Mouse (Mus musculus) limb, embryonic 14.5 days (tissue): ENCODE measurements around the gene Fstl4. TPM values are rescaled to one million over a fixed set of nuclear protein-coding genes. Genes with fewer than 3 reads are reported as not detected.

Experiments used
- ATAC-seq: fragments of 200-750 bp; cut with Nextera tagmentation; 2 replicates; pipeline ENCODE4 v1.8.0; 2017; ENCODE audit warnings: low read depth, moderate number of reproducible peaks, moderate TSS enrichment; ENCODE audit not compliant: low FRiP score
- DNase-seq: peaks from one replicate; pipeline ENCODE4 v3.0.0-alpha.2; 2015; ENCODE audit warnings: low spot score
- H3K27ac ChIP-seq: fragments of 300-500 bp; sonication (generic); replicated peaks from 2 replicates; pipeline ENCODE4 v1.5.1; 2014; ENCODE audit warnings: low read depth, mild to moderate bottlenecking, low read length, moderate library complexity, mixed read lengths
- H3K27me3 ChIP-seq: fragments of 300-500 bp; sonication (generic); 2 replicates; pipeline ENCODE4 v1.6.1; 2014; ENCODE audit warnings: low read length, mixed read lengths; ENCODE audit not compliant: control insufficient read depth, insufficient read depth
- H3K36me3 ChIP-seq: fragments of 300-500 bp; sonication (generic); 2 replicates; pipeline ENCODE4 v1.6.1; 2014; ENCODE audit warnings: mild to moderate bottlenecking, low read length, moderate library complexity, mixed read lengths; ENCODE audit not compliant: control insufficient read depth, insufficient read depth
- H3K4me1 ChIP-seq: fragments of 300-500 bp; sonication (generic); 2 replicates; pipeline ENCODE4 v1.6.1; 2014; ENCODE audit warnings: antibody characterized with exemption, low read length, mixed read lengths; ENCODE audit not compliant: control insufficient read depth, insufficient read depth
- H3K4me2 ChIP-seq: fragments of 300-500 bp; sonication (generic); replicated peaks from 2 replicates; pipeline ENCODE4 v1.6.1; 2014; ENCODE audit warnings: low read depth, mild to moderate bottlenecking, low read length, moderate library complexity; ENCODE audit not compliant: severe bottlenecking
- H3K4me3 ChIP-seq: fragments of 300-500 bp; sonication (generic); replicated peaks from 2 replicates; pipeline ENCODE4 v1.5.1; 2014; ENCODE audit warnings: low read length
- H3K9ac ChIP-seq: fragments of 300-500 bp; sonication (generic); 2 replicates; pipeline ENCODE4 v1.6.1; 2014; ENCODE audit warnings: mild to moderate bottlenecking, low read depth, low read length, moderate library complexity; ENCODE audit not compliant: severe bottlenecking
- H3K9me3 ChIP-seq: fragments of 300-500 bp; sonication (generic); 2 replicates; pipeline ENCODE4 v1.6.1; 2016; ENCODE audit warnings: low read length; ENCODE audit not compliant: control insufficient read depth
- POLR2A ChIP-seq: fragments of 200-500 bp; IDR thresholded peaks from 2 replicates; pipeline ENCODE4 v1.8.0; 2012; ENCODE audit warnings: inconsistent platforms, mild to moderate bottlenecking, moderate library complexity, borderline replicate concordance; ENCODE audit not compliant: insufficient read depth, insufficient read length; ENCODE audit errors: extremely low read depth
- WGBS: fragments of 180-500 bp; shearing (Covaris S2); extraction: QIAGEN DNeasy Blood & Tissue Kit; methylation state at CpG from one replicate; pipeline ENCODE4 v1.1.7; 2014; 5-methylcytosine and 5-hydroxymethylcytosine counted together
- polyA plus RNA-seq, 2 experiments: library from polyadenylated mRNA; depleted of rRNA in 1 of 2; stranded (reverse) in 1 of 2; unstranded in 1 of 2; fragments of >200 nt; fragmentation: Nextera tagmentation in 1 of 2; extraction: Ambion mirVana in 1 of 2; gene quantifications; 2 replicates each; pipeline versions ENCODE4 v1.2.1 to v1.2.3; 2012 to 2014

The Fstl4 gene
- polyA plus RNA-seq, 2 experiments = 0.97 to 2.3 TPM

- no peak for DNase-seq
- H3K9me3 ChIP-seq = no peaks in the 10 kb centered on the region
- H3K9ac ChIP-seq = no peak overlapping the region
- no peak for TF ChIP-seq POLR2A
- H3K4me3 ChIP-seq = no peak overlapping the region
- no peak for ATAC-seq
- H3K27me3 ChIP-seq = no peaks in the 10 kb centered on the region
- H3K36me3 ChIP-seq = no peaks in the 10 kb centered on the region
- H3K27ac ChIP-seq = no peak overlapping the region
- no peak overlapping the region for H3K4me2 ChIP-seq
- WGBS = 88% methylated on average over 6 of the region's 6 CpGs
- peaks cover 28% of the 10 kb centered on the region for H3K4me1 ChIP-seq
Measured at GRCm38 (mm10) chr11:53108798-53109197, 344.4 kb downstream of the Fstl4 start.

DNA sequence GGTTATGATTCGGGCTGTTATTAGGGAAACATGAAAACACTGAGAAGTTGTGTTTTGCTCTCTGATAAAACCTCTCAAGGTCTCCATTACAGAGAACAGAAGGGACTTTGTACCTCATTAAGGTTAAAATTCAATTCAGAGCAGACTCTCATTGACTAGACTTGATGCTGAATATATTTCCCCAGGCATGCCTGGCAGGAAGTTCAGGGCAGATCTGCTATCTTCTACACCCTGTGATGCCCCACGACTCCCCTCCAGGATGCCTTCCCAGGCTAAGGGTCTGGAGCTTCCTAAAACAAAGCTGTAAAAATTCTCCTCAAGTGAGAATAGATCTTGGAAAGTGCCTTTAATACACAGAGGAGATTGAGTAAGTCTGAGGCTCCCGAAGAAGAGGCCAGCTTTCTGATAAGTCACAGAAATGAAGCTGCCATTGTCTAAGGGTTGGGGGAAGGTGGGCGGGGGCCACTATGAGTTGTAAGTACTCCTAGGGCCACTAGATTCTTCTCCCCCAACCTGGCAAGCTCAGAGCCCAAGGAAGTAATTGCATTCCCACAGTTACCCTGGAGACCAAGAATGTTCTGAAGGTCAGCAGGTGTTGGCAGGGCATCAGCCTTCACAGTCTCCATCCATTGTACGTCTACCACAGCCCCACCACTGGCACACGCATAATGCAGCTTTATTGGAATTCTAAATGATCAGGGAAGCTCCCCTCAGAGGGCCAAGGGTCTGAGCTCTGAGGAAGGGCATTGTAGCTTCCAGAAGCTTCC lies 345.4 kb downstream of the Fstl4 start:
- Histone ChIP-seq H3K27ac (no peak overlapping the region), H3K9ac (no peak overlapping the region), H3K4me2 (no peak overlapping the region), H3K27me3 (no peaks in the 10 kb centered on the region), H3K9me3 (no peaks in the 10 kb centered on the region), H3K4me3 (no peak overlapping the region), H3K4me1 (peaks cover 24% of the 10 kb centered on the region), H3K36me3 (no peaks in the 10 kb centered on the region)
- TF ChIP-seq POLR2A = no peak
- no peak for ATAC-seq
- WGBS = 59% methylated on average over 6 of the region's 6 CpGs
- no peak for DNase-seq

DNA sequence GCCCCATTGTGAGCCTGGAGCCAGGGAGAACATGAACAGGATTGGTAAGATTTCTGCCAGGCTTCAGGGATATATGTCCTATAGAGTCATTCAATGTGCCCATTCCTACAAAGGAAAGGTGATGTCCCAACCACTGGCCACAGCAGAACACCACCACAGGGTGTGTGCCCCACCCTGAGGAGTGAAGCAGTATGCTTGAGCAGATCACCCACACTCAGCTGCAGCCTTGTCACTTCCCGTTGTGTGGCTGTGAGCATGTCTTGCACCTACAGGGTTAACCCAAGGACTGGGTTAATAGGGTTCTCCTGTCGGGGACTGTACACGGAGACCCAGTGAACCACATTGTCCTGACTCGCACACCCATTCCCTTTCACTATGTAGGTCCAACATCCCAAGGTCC lies 351.3 kb downstream of the Fstl4 start:
- Histone ChIP-seq H3K4me1 (peaks cover 5% of the 10 kb centered on the region; the same call in 1 of the 2 replicates), H3K36me3 (no peaks in the 10 kb centered on the region), H3K9ac (no peak overlapping the region), H3K4me2 (no peak overlapping the region), H3K27me3 (no peaks in the 10 kb centered on the region), H3K4me3 (no peak overlapping the region), H3K27ac (no peak overlapping the region), H3K9me3 (no peaks in the 10 kb centered on the region)
- no peak for TF ChIP-seq POLR2A
- ATAC-seq (no peak), DNase-seq (no peak)
- WGBS = 35% methylated on average over 4 of the region's 4 CpGs

DNA sequence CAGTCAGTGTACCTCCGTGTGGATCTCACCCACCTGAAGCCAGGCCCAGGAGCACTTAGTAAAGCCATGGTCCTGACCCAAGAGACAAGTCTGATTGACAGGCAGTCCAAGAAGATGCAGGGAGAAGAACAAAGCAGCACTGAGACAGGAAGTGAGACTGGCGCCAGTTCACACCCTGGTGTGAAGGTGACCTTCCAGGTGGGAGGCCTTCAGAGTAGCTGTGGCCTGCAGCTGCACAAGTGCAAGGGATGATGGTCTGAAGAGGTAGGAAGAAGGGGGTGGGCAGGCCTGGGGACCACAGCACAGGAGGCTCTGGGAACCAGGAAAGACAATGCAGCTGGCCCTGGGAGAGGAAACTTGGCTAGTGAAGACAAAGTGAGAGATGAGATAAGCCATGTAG lies 351.9 kb downstream of the Fstl4 start:
- no peak for TF ChIP-seq POLR2A
- Histone ChIP-seq H3K9ac (no peak overlapping the region), H3K4me1 (peaks cover 3% of the 10 kb centered on the region; the same call in 1 of the 2 replicates), H3K27ac (no peak overlapping the region), H3K4me2 (no peak overlapping the region), H3K4me3 (no peak overlapping the region), H3K9me3 (no peaks in the 10 kb centered on the region), H3K27me3 (no peaks in the 10 kb centered on the region), H3K36me3 (no peaks in the 10 kb centered on the region)
- DNase-seq = no peak
- 62% methylated on average over 2 of the region's 2 CpGs for WGBS
- no peak for ATAC-seq

DNA sequence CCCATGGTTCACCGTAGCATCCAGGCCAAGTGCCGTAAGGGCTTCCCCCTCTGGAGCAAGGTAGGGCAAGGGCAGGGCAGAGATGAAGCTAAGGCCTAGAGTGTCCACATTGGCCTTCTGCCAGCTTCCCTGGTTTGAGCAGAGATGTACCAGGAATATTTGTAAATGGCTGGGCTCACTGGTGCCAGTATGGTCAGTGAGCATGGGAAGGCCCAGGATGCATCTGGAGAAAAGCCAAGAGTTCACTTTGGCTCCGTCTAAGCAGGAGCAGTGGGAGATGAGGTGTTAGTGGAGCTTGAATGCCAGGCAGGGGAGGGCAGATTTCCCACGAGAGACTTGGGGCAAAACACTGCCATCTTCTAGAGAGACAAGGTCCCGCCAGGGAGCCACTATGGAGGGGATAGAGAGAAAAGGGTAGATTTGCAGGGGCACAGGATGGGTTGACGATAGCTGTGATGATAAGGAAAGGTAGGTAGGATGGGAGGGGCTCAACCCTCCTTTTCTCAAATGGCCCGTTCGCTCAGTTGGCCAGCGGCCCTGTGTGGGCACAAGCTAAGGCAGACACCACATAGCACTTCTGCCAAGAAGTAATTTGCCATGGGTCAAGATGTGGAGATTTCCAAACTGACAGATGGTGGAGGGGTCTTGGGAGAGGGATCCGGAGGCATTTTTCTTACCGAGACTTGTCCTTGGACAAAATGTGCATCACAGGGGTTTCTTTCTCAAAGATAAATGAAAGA lies 354.0 kb downstream of the Fstl4 start:
- H3K9ac ChIP-seq = no peak overlapping the region
- no peak for TF ChIP-seq POLR2A
- no peaks in the 10 kb centered on the region for H3K27me3 ChIP-seq
- no peaks in the 10 kb centered on the region for H3K9me3 ChIP-seq
- ATAC-seq = no peak; the same call in 1 of the 2 replicates
- H3K36me3 ChIP-seq = no peaks in the 10 kb centered on the region
- 91% methylated on average over 11 of the region's 11 CpGs for WGBS
- DNase-seq = no peak
- H3K27ac ChIP-seq = no peak overlapping the region
- no peaks in the 10 kb centered on the region for H3K4me1 ChIP-seq
- H3K4me3 ChIP-seq = no peak overlapping the region
- no peak overlapping the region for H3K4me2 ChIP-seq
